Mouse (Mus musculus): ENCODE data around the gene Lnpk.

DNA sequence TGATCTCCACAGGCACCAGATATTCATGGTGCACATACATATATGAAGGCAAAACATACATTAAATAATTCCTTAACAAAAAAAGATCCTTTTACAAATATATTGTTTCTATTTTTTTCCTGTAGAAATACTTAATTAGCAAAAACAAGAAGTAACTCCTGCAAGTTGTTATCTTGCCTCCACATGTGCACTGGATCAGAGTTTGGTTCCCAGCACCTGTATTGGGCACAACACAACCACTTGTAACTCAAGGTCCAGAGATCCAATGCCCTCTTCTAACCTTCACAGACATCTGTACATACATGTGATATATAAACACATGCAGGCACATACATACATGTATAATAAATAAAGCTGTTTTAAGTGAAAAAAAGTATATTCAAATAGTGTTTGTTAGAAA lies 27.3 kb downstream of the Lnpk start:
- TF ChIP-seq CTCF (IDR thresholded peaks at IDR 0.05; ENCODE audit: control insufficient read depth, insufficient read depth, insufficient replicate concordance, low read depth, low read length) (no peak), POLR2A (IDR thresholded peaks at IDR 0.05; ENCODE audit: control insufficient read depth, low read depth, low read length) (no peak)
